Mouse (Mus musculus) myocyte (in vitro differentiated cells): ENCODE results near the gene Tinf2. TPM values are rescaled to one million over a fixed set of nuclear protein-coding genes. Genes with fewer than 3 reads are reported as not detected.

Experiments used
- H3K27me3 ChIP-seq: one replicate; pipeline ENCODE4 v1.6.1; 2011; ENCODE audit not compliant: control insufficient read depth, insufficient read depth, insufficient read length
- H3K36me3 ChIP-seq: one replicate; pipeline ENCODE4 v1.6.1; 2011; ENCODE audit not compliant: control insufficient read depth, insufficient read depth
- H3K4me2 ChIP-seq: one replicate; pipeline ENCODE4 v1.6.1; 2011; ENCODE audit warnings: low read depth, control low read depth
- H3K4me3 ChIP-seq: one replicate; pipeline ENCODE4 v1.5.1; 2011; ENCODE audit warnings: mild to moderate bottlenecking, control low read depth, moderate library complexity
- H3K79me2 ChIP-seq: one replicate; pipeline ENCODE4 v1.6.1; 2011; ENCODE audit not compliant: control insufficient read depth, insufficient read depth
- H3ac ChIP-seq: one replicate; pipeline ENCODE4 v1.6.1; 2011; ENCODE audit not compliant: control insufficient read depth, insufficient read length
- CEBPB ChIP-seq: IDR thresholded peaks from 2 replicates; pipeline ENCODE4 v1.6.1; 2011; ENCODE audit warnings: mild to moderate bottlenecking, moderate library complexity; ENCODE audit not compliant: poor library complexity, insufficient read depth, severe bottlenecking
- E2F4 ChIP-seq: IDR thresholded peaks from one replicate; pipeline ENCODE4 v1.6.1; 2011; ENCODE audit warnings: mild to moderate bottlenecking, control low read depth, moderate library complexity; ENCODE audit not compliant: insufficient read depth
- MAX ChIP-seq: IDR thresholded peaks from one replicate; pipeline ENCODE4 v1.6.1; 2011; ENCODE audit warnings: low read depth, mild to moderate bottlenecking, control low read depth
- MYOD1 ChIP-seq, 3 experiments: IDR thresholded peaks; one replicate each; pipeline ENCODE4 v1.6.1; 2011; ENCODE audit warnings: control low read depth in 2 of 3, low read depth in 2 of 3, mild to moderate bottlenecking in 2 of 3, moderate library complexity in 1 of 3; ENCODE audit not compliant: insufficient read length in 2 of 3, control insufficient read depth in 1 of 3
- MYOG ChIP-seq, 3 experiments: IDR thresholded peaks; one replicate each; pipeline ENCODE4 v1.6.1; 2011; ENCODE audit warnings: control low read depth in 2 of 3, low read depth in 2 of 3, mild to moderate bottlenecking in 2 of 3; ENCODE audit not compliant: insufficient read length in 2 of 3, control insufficient read depth in 1 of 3, insufficient read depth in 1 of 3
- POLR2A ChIP-seq: IDR thresholded peaks from one replicate; pipeline ENCODE4 v1.6.1; 2011; ENCODE audit warnings: low read depth, mild to moderate bottlenecking, control low read depth, moderate library complexity; ENCODE audit not compliant: insufficient read length
- POLR2AphosphoS2 ChIP-seq: IDR thresholded peaks from one replicate; pipeline ENCODE4 v1.6.1; 2011; ENCODE audit warnings: low read depth, control low read depth; ENCODE audit not compliant: insufficient read length
- REST ChIP-seq: IDR thresholded peaks from one replicate; pipeline ENCODE4 v1.6.1; 2011; ENCODE audit warnings: mild to moderate bottlenecking, control low read depth, moderate library complexity; ENCODE audit not compliant: insufficient read depth, insufficient read length
- SRF ChIP-seq: IDR thresholded peaks from one replicate; pipeline ENCODE4 v1.6.1; 2011; ENCODE audit warnings: low read depth; ENCODE audit not compliant: control insufficient read depth, insufficient read length
- TCF12 ChIP-seq: IDR thresholded peaks from one replicate; pipeline ENCODE4 v1.6.1; 2011; ENCODE audit warnings: mild to moderate bottlenecking, control low read depth; ENCODE audit not compliant: poor library complexity, insufficient read depth, severe bottlenecking
- TCF3 ChIP-seq: IDR thresholded peaks from one replicate; pipeline ENCODE4 v1.6.1; 2011; ENCODE audit warnings: low read depth, control low read depth; ENCODE audit not compliant: insufficient read length
- USF1 ChIP-seq: IDR thresholded peaks from one replicate; pipeline ENCODE4 v1.6.1; 2011; ENCODE audit warnings: low read depth, mild to moderate bottlenecking, control low read depth, moderate library complexity
- polyA plus RNA-seq: library from polyadenylated mRNA; unstranded; fragments of >200 nt; fragmentation: generic; extraction: Trizol; gene quantifications from one replicate; pipeline ENCODE4 v1.2.1, GENCODE M21; 2012; ENCODE audit warnings: missing spikeins

Gene Tinf2
- polyA plus RNA-seq, 1 experiment = 12.0 TPM

GRCm38 (mm10) chr14:55682118-55682493 lies 486 bp upstream of the Tinf2 start:
- peaks cover 28% of the 10 kb centered on the region for H3K36me3 ChIP-seq
- H3K4me2 ChIP-seq = peak overlapping the region; percentile 95
- peak overlapping the region; percentile 67 for H3K4me3 ChIP-seq
- no peaks in the 10 kb centered on the region for H3K27me3 ChIP-seq
- H3K79me2 ChIP-seq = no peaks in the 10 kb centered on the region
- TF ChIP-seq TCF12 (no peak), CEBPB (no peak), E2F4 (no peak), MAX (no peak), MYOD1 (IDR thresholded peaks at IDR 0.05; ENCODE audit: control insufficient read depth in 1 of 3, insufficient read length in 2 of 3, low read depth in 2 of 3) (no peak), REST (no peak), USF1 (no peak), MYOG (IDR thresholded peaks at IDR 0.05; ENCODE audit: control insufficient read depth in 1 of 3, insufficient read depth in 1 of 3, insufficient read length in 2 of 3, low read depth in 2 of 3) (no peak)
- peak overlapping the region; percentile 6 for H3ac ChIP-seq

GRCm38 (mm10) chr14:55677615-55678014 lies 4.0 kb downstream of the Tinf2 start:
- no peak for TF ChIP-seq USF1
- TF ChIP-seq SRF = no peak
- no peak for TF ChIP-seq E2F4
- no peak for TF ChIP-seq MYOD1 (IDR thresholded peaks at IDR 0.05; ENCODE audit: control insufficient read depth in 1 of 3, insufficient read length in 2 of 3, low read depth in 2 of 3)
- TF ChIP-seq POLR2A = no peak
- TF ChIP-seq MYOG (IDR thresholded peaks at IDR 0.05; ENCODE audit: control insufficient read depth in 1 of 3, insufficient read depth in 1 of 3, insufficient read length in 2 of 3, low read depth in 2 of 3) = no peak
- no peak for TF ChIP-seq POLR2AphosphoS2
- no peak for TF ChIP-seq TCF3
- no peak for TF ChIP-seq MAX
- no peak for TF ChIP-seq CEBPB
- no peak for TF ChIP-seq TCF12
- no peak for TF ChIP-seq REST
- Histone ChIP-seq H3ac (no peak overlapping the region), H3K4me2 (no peak overlapping the region), H3K36me3 (peaks cover 40% of the 10 kb centered on the region), H3K4me3 (no peak overlapping the region), H3K27me3 (no peaks in the 10 kb centered on the region), H3K79me2 (peaks cover 11% of the 10 kb centered on the region)

DNA sequence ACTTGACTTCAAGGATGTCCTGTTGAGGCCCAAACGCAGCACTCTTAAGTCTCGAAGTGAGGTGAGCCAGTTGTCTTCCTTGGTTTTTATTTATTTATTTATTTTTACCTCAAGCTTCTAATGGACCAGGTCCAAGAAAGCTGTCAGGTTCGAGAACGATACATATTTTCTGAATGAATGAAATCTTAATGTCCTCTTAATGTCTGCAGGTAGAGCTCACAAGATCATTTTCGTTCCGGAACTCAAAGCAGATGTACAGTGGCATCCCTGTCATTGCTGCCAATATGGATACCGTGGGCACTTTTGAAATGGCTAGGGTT lies 8.9 kb downstream of the Tinf2 start:
- Histone ChIP-seq H3K4me2 (peak overlapping the region; percentile 90), H3K27me3 (no peaks in the 10 kb centered on the region), H3ac (peak overlapping the region; percentile 87), H3K4me3 (peak overlapping the region; percentile 82), H3K79me2 (peaks cover 51% of the 10 kb centered on the region), H3K36me3 (peaks cover 18% of the 10 kb centered on the region)
- TF ChIP-seq MAX = no peak
- no peak for TF ChIP-seq E2F4
- no peak for TF ChIP-seq MYOG (IDR thresholded peaks at IDR 0.05; ENCODE audit: control insufficient read depth in 1 of 3, insufficient read depth in 1 of 3, insufficient read length in 2 of 3, low read depth in 2 of 3)
- no peak for TF ChIP-seq POLR2A

DNA sequence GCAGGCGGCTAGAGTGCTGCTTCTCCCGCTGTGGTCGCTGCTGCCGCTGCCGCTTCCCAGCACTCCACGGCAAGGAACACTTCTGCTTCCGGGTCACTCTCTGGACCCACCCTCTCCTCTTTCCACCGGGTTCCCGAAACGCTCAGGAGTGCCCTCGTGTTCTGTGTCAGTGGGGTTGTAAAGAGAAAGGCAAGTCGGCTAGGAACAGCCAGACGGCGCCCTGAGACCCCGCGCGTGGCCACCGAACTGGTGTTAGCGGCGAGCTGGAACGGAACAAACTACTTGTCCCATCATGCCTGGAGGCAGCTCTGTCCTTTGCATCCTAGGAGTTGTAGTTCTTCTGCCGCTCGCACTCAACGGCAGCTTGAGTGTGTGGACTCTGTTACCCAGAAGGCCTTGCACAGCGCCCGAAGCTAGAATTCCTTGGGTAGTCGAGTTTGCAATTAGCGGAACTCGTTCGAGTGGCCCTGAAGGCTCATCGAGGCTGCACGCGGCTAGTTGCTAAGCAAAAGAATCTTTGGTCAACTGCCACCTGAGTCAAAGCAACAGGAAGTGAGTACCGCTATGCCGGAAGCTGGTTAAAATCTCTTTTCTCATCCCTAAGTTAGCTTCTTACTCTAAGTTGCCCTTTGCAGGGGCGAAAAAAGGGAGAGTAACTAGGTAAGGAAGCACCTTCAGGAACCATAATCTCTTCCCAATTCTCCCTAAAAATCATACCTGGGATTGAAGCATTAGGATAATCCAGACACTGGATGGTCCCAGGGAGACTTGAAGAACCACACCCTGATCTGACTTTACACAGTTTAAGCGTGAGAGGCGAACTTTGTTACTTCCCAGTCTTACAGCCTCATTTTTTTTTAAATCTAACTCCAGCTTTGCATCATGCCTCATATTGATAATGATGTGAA lies 9.5 kb downstream of the Tinf2 start, which contains the start of the genes Gmpr2 and Nedd8:
Gene Gmpr2, plus strand, starts transcription at position 109 of the 908 bp plus-strand sequence.
Gene Nedd8, minus strand, starts transcription at position 292 of the 908 bp plus-strand sequence.
- peak; percentile 42 for TF ChIP-seq SRF
- peak; percentile 72 for TF ChIP-seq POLR2A
- TF ChIP-seq E2F4 = no peak
- TF ChIP-seq MYOD1 (IDR thresholded peaks at IDR 0.05; ENCODE audit: control insufficient read depth in 1 of 3, insufficient read length in 2 of 3, low read depth in 2 of 3) = no peak
- peak; percentile 65 for TF ChIP-seq POLR2AphosphoS2
- peak; percentile 9 for TF ChIP-seq MAX
- Histone ChIP-seq H3ac (peak within 1 kb of the TSS; percentile 87), H3K36me3 (peaks cover 12% of the 10 kb centered on the region), H3K27me3 (no peaks in the 10 kb centered on the region), H3K79me2 (peaks cover 54% of the 10 kb centered on the region), H3K4me3 (peak within 1 kb of the TSS; percentile 82), H3K4me2 (peak within 1 kb of the TSS; percentile 90)

DNA sequence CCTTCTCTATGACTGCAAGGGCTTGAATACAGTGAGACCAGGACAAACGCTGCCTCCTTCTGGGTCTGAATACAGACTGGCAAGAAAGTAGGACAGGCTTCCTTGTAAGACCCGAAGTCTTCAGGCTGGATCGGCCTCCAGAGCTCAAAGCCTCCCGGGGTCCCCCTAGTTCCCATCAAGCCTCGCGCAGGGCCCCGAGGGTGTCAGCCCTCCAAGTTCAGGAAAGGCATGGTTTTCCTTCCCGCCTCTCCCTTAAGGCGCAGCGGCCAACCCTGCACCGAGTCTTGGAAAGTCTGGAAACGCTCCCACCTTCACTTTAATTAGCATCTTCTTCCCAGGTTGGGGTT lies 10.2 kb downstream of the Tinf2 start:
- peaks cover 60% of the 10 kb centered on the region for H3K79me2 ChIP-seq
- peak overlapping the region; percentile 82 for H3K4me3 ChIP-seq
- H3K27me3 ChIP-seq = no peaks in the 10 kb centered on the region
- peak overlapping the region; percentile 80 for H3K4me2 ChIP-seq
- peak overlapping the region; percentile 87 for H3ac ChIP-seq
- TF ChIP-seq REST (no peak), POLR2AphosphoS2 (no peak), TCF12 (no peak), MYOG (IDR thresholded peaks at IDR 0.05; ENCODE audit: control insufficient read depth in 1 of 3, insufficient read depth in 1 of 3, insufficient read length in 2 of 3, low read depth in 2 of 3) (no peak), MYOD1 (IDR thresholded peaks at IDR 0.05; ENCODE audit: control insufficient read depth in 1 of 3, insufficient read length in 2 of 3, low read depth in 2 of 3) (no peak), MAX (no peak), CEBPB (no peak)
- H3K36me3 ChIP-seq = peaks cover 10% of the 10 kb centered on the region
